Mouse (Mus musculus): ENCODE data around the gene Rab4a.

- TF ChIP-seq GATA2 (IDR thresholded peaks at IDR 0.05; ENCODE audit: borderline replicate concordance, low read depth, low read length) (no peak), CTCF (IDR thresholded peaks at IDR 0.05; ENCODE audit: low read depth, low read length) (no peak), GATA1 (IDR thresholded peaks at IDR 0.05; ENCODE audit: borderline replicate concordance, low read length) (no peak), POLR2AphosphoS5 (IDR thresholded peaks at IDR 0.05; ENCODE audit: insufficient replicate concordance, low read depth, low read length) (no peak), TAL1 (conservative IDR thresholded peaks at IDR 0.05; ENCODE audit: low read depth, low read length) (no peak)
These were observed 21.7 kb downstream of the Rab4a start for GRCm38 (mm10) chr8:123827523-123827922.

All from G1E (cell line).